Mouse (Mus musculus) adrenal gland, postnatal 10 days (tissue): ENCODE measurements around the gene Stim2. TPM values are rescaled to one million over a fixed set of nuclear protein-coding genes. Genes with fewer than 3 reads are reported as not detected.

Experiments used
- DNase-seq: peaks from one replicate; pipeline ENCODE4 v3.0.0; 2021; ENCODE audit warnings: mixed read lengths
- long read RNA-seq, 2 experiments: library from polyadenylated mRNA; stranded (forward); transcript quantifications; one replicate each; pipeline ENCODE4 v2.0.0; 2021
- total RNA-seq, 2 experiments: library from RNA; stranded (reverse); gene quantifications; 2 replicates each; pipeline ENCODE4 v1.2.3; 2021

The Stim2 gene
- total RNA-seq, result 10 to 100 TPM; 28.7 to 35.1 TPM
- long read RNA-seq, experiment 1, full-length matches to known transcripts, result 1 of 4 reads
- long read RNA-seq, experiment 1, partial matches to known transcripts, result 1 of 4 reads
- long read RNA-seq, experiment 1, other reads (novel, unspliced or antisense), result 2 of 4 reads
- long read RNA-seq, experiment 2, full-length matches to known transcripts, result 11 of 15 reads
- long read RNA-seq, experiment 2, partial matches to known transcripts, result 3 of 15 reads
- long read RNA-seq, experiment 2, other reads (novel, unspliced or antisense), result 1 of 15 reads

DNA sequence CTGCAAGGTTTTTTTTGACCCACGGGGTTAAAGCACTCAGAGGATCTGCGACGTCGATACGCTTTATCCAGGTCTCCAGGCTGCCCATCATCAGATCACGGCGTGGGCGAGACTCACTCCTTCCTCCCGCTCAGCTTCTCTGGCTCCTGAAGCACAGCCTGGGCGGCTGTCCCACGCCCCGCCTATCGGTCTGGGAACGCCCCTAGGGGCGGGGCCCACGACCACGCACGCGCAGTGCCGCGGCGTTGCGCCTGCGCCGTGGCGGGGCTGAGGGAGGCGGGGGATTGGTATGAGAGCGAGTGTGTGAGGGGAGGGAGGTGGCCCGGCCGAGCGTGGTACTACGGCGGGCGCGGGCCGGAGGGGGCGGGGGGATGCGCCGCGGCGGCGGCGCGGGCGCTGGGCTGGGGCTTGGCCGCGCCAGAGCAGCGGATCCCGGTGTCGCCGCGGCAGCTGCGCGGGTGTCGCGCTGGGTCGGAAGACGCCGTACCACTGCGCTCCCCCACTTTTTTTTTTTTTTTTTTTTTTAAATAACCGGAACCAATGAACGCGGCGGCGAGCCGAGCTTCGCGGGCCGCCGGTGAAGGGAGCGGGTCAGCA is at the start of gene Stim2:
Gene Stim2 (plus strand): TSS at position 354 of the 597 bp plus-strand sequence.
- peak; percentile 99 for DNase-seq

DNA sequence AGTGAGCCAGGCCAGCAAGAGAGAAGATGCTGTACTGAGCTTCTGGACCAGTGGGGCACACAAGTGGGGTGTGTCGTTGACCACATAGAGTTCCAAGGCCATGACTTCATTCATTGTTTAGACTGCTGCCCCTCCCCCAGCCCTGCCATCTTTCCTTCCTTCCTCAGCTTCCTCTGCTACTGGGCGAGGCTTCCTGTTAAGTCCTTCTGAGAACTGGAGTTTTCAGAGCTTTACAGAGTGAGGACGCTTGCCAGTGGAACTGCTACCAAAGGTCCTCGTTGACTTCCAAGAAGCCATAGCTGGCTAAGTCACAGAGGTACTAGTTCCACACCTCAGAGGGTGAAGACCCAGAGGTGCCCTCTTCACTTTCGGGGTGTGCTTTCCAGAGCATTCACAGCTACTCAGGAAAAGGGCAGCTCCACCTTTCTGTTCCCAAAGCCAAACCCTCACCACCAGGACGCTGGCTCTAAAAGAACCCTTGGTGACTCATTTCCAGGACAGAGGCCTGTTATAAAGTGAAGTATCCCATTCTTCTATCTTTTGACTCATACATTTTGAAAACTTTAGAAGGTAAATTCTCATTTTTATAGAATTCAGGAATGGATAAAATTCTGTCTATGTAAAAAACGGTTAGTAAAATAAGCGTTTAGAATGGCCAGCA is 49.6 kb upstream of the Stim2 start:
- DNase-seq, result peak; percentile 58

DNA sequence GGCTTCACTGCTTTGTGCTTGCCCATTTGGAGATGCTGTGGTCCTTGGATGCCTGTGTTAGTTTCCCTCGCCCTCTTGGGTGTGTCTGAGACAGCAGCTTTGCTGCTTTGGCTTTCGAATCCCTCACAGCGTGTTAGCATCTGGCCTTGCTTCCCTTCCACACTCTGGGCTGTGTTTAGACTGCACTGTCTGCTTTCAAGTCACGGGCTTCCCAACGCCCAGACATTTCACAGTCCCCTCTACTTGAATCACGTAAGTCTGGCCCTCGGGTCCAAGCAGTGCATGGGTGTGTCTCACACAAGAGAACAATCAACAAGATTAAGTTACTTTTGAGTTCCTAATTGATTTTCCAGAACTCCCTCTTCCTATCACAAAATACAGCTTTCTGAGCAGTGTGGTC is 48.1 kb upstream of the Stim2 start:
- DNase-seq, result no peak

DNA sequence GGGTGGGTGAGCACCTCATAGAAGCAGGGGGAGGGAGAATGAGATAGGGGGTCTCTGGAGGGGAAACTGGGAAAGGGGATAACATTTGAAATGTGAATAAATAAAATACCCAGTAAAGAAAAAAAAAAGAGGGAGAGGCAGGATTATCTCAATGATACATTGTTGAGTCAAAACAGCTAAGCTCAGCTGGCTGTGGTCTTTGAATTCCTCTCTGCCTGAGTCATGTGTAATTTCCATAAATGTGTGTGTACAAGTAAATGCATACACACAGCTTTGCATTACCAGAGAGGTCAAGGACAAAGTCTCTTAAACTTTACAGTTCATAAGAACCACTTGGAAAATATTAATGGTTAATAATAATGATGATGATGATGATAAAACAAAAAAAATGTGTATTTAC is 45.1 kb upstream of the Stim2 start:
- DNase-seq, result no peak

DNA sequence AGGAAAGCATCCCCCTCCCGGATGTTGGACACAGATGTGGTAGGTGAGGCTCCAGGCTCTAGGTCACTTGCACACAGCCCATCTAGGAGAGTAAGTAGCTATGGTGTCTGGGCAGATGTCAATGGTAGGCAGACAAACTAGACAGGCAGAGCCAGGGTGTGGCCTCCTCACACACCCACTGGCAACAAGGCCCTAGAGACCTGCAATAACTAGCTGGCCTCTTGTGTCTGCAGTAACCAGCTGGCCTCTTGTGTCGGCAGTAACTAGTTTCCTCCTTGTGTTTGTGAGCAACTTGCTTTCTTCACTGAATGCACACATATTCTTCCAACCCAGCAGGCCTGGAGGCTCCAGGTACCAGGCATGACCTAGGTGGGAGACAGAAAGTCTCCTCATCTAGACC is 44.5 kb upstream of the Stim2 start:
- DNase-seq, result no peak

DNA sequence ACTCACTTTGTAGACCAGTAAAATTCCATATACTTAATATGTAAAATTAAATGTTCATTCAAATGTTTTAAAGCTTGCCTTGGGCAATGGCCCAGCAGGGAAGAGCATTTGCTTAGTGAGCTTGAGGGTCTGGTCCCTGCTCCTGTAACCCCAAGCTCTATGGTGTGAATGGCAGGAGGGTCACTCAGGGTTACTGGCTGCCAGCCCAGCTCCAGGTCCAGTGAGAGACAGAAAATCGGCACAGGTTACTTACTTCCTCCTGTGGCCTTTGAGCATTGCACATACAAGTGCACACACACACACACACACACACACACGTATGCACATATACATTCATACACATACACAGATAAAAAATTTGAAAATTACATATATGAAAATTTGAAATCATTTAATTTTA is 42.3 kb upstream of the Stim2 start:
- DNase-seq, result no peak

DNA sequence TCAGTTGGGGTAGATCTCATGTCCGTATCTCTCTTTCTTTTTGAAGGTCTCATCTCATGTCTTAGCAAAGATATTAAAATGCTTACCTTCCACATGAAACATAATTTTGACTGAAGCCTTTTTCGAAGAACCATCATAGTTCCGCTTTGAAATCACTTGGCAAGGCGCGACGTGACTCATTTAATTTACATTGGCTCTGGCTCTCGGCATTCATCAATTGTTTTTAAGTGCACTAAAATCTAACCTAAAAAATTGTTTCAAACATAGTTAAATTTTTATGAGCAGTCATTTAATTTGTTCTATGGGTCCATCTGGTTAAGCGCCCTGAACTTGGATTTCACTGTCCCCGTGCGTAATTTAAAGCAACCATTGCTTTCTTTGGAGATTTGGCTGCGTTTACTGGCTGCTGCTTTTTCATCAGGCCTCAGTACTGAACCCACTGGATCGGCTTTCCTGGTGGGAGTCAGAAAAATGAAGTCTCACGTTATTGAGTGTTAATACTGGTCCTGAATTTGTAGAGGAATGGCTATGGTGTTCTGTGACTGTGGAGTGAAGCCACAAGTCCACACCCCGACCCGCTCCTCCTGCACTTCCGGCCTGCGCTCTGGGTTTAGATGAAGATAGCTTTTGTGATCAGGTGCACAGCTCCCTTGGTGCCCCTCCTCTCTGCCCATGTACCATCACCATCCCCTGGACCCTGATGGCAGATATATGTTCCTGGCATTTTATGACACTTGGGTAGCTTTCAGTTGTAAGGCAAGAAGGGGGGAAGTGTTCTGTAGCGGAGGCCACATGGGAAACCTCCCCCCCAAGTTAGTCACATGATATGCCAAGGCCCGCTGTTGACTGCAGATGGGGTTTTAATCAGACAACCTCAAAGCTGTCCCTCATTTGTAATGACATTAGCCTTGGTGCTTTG is 41.6 kb upstream of the Stim2 start:
- DNase-seq, result no peak

DNA sequence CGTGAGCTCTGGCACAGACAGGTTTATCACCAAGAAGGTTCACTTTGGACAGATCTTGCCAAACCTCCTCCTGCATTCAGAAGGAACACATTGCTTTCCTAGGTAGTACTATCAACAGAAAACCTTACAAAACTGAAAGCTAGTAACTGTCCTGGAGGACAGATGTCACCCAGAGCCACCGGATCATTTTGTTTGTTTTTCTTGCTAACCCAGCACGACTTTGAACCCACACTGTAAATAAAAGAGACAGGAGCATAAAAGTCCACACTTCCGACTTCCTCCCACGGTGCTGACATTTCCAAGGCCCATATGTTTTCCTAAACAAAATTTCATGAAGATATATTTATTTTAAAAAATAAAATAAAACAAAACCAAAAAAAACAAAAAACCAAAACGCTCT is 41.0 kb upstream of the Stim2 start:
- DNase-seq, result no peak

DNA sequence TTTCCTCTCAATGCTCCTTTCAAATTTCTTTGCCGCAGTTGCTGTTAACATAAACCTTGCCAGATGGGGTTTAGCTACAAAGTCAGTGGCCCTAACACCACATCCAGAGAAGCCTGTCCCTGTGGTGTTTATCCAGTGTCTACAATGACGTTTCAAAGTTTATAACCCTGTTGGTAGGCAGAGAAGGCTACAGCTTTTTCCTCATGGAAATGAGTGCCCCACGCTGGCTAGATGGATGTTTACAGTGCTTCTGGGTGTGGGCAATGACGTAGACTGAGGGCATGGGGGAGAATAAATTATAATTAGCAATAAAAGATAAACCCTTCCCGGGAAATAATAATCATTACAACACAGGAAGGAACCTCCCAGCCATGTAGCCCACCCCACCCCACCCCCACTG is 37.1 kb upstream of the Stim2 start:
- DNase-seq, result no peak

DNA sequence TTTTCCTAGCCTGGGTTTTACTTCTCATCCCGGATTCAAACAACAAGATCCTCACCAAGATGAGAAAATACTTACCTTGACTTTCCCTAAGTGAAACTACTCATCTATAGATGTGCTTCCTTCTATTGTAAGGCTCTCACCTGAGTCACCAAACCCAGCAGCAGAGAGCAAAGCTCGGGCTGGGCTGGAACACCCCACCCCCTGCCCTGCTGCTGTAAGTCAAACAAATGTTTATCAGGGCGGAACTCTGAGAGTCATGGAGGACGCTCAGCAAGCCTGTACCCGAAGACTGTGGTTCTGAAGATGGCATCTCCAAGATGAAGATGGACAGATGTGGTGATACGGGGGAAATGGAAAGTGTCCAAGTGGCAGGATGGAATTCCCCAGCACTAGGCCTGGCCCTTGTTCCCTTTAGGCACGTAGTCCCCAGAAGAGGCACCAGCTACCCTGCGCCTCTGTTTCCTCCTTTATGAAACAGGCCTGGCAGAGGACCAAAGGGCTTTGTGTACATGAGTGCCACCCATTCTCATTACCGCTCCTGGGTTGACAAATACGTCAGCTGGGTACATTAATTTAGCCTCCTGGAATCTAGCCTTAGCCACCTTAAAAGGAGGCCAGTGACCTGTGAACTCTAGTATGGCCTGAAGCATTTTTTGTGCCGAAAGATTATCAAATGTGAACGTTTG is 36.3 kb upstream of the Stim2 start:
- no peak for DNase-seq

DNA sequence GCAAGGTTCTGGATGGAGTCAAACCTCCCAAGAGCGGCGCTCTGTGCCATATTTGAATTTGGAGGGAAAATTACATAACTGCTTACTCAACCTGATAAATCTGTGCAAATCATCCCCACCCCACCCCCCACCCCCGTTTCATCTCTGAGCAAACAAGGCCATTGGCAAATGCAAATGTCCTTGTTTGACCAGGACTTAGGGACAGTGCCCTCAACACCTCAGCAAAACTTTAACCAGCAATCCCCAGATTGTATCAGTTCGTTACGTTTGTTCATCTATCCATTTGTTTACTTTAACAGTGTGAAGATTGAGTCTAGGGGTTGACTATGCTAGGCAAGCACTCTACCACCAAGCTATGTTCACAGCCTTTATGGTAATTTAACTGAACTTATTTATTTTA is 32.6 kb upstream of the Stim2 start:
- no peak for DNase-seq

DNA sequence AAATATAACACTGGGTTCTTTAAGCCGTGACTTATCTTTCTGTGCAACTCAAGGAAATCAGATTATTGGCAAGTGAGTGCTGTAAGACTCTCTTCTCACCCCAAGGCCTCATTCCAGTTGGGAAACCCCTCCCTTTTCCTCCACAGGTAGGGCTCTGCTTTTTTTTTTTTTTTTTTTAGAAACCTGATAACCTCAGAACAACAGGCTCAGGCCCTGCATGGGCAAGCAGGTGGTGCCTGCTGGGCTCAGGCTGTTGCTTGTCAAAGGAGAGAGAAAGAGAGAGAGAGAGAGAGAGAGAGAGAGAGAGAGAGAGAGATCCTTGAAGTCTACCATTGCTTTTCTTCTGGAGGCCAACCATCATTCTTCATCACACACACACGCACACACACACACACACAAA is 30.7 kb upstream of the Stim2 start:
- no peak for DNase-seq

DNA sequence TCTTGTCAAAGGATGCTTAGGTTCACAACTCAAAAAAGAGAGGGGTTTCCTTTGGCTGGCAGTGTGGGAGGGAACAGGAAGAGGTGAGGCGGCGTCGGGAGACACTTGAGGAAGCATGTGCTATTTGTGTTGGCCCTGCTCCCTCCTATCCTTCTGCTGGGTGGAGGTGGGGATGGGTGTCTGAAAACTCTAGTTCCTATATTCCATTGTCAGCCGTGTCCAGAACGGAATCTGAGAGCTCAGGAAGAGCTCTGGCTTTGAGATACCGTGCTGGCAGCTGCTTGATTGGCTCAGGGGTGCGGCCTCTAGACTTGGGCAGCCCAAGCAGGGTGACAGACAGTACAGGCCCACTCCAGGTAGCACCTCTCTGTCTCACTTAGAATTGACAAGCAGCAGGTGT is 28.1 kb upstream of the Stim2 start:
- peak; percentile 14 for DNase-seq

DNA sequence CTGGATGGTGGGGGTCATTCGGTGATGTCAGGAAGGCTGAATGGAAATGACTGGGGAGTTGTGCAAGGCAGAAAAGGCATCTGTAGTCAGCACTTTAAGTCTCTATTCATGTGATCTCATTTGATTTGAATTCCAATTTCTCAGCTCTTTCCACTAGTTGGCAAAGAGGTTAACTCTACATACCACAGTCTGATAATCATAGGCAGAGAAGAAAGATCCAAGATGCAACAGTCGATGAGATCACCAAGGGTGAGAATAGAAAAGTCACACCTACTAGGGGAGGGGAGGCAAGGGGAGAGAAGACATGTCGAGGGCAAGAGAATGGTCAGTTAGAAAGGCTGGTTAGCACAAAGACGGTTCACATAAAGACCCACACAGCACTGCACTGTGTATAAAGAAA is 27.1 kb upstream of the Stim2 start:
- DNase-seq, result no peak

DNA sequence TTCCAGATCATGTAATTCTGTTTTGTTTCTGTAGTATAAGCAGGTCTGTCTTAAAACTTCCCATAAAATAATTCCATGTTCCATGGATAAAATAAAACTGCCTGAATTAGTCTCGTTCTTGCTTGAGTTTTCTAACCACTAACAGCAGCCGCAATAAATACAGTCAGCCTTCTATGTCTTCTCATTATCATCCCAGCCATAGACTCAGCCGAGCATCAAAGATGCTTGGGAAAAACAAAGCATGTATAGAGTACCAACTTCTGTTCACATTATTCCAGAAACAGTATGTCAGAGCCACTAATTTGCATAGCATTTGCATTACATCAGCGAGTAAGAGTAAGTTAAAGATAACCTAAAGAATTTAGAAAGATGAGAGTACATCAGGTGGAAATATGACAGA is 25.4 kb upstream of the Stim2 start:
- DNase-seq, result no peak

DNA sequence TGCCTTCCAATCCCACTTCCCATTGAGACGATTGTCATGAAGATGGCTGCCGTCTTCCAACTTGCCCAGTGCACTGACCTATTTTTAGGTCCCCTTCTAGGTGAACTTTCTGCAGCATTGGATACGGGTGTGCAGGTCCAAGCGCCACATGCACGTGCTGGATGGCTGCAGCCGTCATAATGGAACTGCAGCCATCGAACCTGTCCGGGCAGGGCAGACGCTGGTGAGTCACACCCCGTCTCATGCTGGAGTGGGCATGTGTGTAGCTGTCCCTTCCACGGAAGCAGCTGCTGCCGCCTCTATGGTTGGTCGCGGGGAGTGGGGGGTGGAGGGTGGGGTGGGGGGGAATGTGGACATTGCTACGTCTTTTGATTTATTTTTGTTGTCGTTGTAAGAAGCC is 21.8 kb upstream of the Stim2 start:
- no peak for DNase-seq

DNA sequence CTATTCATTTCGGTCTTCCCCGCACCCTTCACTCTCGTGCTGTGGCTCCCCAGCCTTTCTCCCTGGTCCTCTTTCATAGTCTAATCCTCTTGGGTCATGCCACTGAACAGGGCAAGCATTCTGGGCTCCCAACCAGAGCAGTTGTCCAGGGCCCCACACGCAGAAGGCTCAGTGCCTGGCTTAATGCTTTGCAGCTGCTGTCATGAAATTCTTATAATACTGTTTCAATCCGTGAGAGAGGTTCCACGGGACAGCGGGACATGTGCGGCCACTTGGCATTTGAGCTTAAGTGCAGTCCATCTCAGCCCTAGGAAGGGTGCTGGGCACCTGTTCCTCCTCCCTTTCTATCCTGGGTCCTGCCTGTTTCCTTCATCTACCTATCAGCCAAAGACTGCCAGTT is 21.2 kb upstream of the Stim2 start:
- no peak for DNase-seq

DNA sequence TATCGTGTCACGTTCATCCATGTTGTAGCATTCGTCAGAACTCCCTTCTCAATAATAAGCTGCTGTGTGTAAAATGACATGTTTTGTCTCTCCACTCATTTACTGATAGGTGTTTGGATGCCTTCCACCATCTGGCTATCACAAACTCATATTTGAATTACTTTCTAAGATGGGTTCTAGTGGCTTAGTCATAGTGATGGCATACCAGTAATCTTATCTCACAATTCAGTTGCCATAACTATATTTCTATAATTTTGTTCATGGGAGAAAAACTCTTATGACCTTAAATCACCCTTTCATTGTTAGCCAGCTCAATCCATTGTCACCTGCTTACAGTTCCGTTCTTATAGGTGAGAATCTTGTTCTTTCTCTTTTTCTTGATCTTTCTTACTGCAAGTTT is 14.9 kb upstream of the Stim2 start:
- DNase-seq, result no peak

DNA sequence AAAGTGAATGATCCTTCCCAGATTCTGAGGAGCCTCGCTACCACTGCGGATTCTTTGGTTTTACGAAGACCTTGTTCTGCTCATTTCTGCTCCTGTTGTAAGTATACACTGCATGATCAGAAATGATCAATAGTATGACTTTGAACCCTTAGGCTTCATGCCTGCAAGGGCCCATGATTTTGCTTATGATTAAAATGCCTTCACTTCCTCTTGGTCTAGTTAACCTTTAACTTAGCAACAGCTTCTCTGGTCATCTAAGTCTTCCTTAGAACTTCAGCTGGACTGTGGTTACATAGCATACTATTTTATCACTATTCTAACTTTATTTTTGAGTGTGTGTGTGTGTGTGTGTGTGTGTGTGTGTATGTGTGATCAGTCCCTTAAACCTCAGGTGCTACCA is 12.7 kb upstream of the Stim2 start:
- DNase-seq, result no peak

DNA sequence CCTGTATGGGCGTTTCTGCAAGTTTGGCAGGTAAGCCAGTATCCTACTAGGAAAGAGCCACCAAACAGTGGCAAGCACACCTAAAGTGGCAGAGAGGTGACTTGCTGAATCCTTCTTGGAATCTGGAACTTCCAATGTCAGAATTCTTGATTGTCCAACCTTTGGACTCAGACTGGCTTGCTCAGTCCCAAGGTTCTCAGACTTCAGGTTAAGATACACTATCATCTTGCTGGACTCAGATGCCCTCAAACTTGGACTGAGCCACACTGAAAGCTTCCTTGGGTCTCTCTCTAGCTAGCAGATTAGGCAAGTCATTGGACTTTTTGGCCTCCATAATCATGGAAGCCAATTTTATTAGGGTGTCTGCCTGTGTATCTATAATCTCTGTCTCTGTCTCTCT is 10.8 kb upstream of the Stim2 start:
- no peak for DNase-seq

DNA sequence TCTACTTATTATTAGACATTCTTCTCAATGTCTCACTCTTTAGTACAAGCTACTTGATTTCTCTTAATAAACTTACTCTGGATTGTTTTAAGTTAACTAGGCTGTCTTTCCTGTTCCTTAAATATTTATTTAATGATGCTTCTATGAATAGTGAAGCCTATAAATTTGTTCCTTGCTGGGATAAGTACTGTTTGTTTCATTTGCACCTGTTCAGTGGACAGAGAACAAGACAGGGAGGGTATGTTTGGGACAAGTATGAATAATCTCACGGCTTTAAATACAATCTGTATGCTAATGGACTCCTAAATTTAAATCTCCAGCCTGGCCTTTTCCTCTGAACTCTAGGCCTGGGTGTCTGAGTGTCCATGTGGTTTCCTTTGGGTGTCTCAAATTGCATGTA is 10.2 kb upstream of the Stim2 start:
- no peak for DNase-seq

DNA sequence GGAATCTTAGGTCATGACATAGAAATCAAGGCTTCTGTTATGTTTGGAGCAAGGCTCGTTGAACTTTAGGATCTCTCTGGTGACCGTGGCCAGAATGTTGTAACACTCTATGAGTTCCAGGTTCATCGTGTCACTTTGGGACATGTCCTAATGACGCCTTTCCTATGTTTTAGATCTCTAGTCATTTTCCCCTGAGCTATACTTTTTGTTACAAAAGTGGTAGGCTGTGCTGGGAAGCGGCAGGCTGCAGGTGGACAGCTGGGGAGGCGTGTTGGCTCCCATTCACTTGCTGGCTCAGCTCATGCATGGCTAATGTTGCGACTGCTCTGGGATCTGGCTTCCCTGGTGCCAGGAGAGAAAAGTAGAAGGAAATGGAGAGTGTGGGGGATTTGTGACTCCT is 5.7 kb upstream of the Stim2 start:
- peak; percentile 27 for DNase-seq
